Mouse (Mus musculus): ENCODE results near the gene Plekhh2. TPM values are rescaled to one million over a fixed set of nuclear protein-coding genes. Genes with fewer than 3 reads are reported as not detected.

Plekhh2 gene
- total and polyA plus RNA-seq, 3 experiments = 0.04 TPM; not detected in 2

GRCm38 (mm10) chr17:84534632-84535031, 22.9 kb downstream of the Plekhh2 start:
- Histone ChIP-seq H3K36me3 (ENCODE audit: control insufficient read depth in 1 of 2, insufficient read depth in 2 of 2, low read length in 2 of 2) (no peaks in the 10 kb centered on the region), H3K9ac (ENCODE audit: control insufficient read depth, low read depth, low read length, poor library complexity, severe bottlenecking) (no peak overlapping the region), H3K79me2 (ENCODE audit: control insufficient read depth, insufficient read depth, low read length, poor library complexity) (no peaks in the 10 kb centered on the region), H3K4me3 (ENCODE audit: control insufficient read depth in 1 of 2, insufficient read depth in 1 of 2, low read depth in 2 of 2, low read length in 2 of 2) (no peak overlapping the region), H3K27me3 (ENCODE audit: control insufficient read depth in 1 of 2, insufficient read depth in 2 of 2, low read length in 2 of 2) (peaks cover 2 to 4% of the 10 kb centered on the region in 2 experiments), H3K9me3 (replicated peaks; ENCODE audit: insufficient read depth, low read length) (no peaks in the 10 kb centered on the region), H3K27ac (ENCODE audit: control insufficient read depth, low read depth, low read length) (no peak overlapping the region), H3K4me1 (ENCODE audit: control insufficient read depth in 1 of 2, insufficient read depth in 2 of 2, low read length in 2 of 2) (no peaks in the 10 kb centered on the region)
- DNase-seq (ENCODE audit: low read depth, low spot score) = no peak
- TF ChIP-seq SIN3A (IDR thresholded peaks at IDR 0.05; ENCODE audit: low read length) (no peak), ZC3H11A (IDR thresholded peaks at IDR 0.05; ENCODE audit: low read depth, low read length) (no peak)

- Histone ChIP-seq H3K36me3 (ENCODE audit: control insufficient read depth in 1 of 2, insufficient read depth in 2 of 2, low read length in 2 of 2) (no peaks in the 10 kb centered on the region), H3K9me3 (replicated peaks; ENCODE audit: insufficient read depth, low read length) (no peaks in the 10 kb centered on the region), H3K27me3 (ENCODE audit: control insufficient read depth in 1 of 2, insufficient read depth in 2 of 2, low read length in 2 of 2) (peaks cover 1 to 2% of the 10 kb centered on the region in 2 experiments; a peak in 3 of 4 replicates), H3K4me1 (ENCODE audit: control insufficient read depth in 1 of 2, insufficient read depth in 2 of 2, low read length in 2 of 2) (no peaks in the 10 kb centered on the region), H3K79me2 (ENCODE audit: control insufficient read depth, insufficient read depth, low read length, poor library complexity) (no peaks in the 10 kb centered on the region), H3K9ac (ENCODE audit: control insufficient read depth, low read depth, low read length, poor library complexity, severe bottlenecking) (no peak overlapping the region), H3K4me3 (ENCODE audit: control insufficient read depth in 1 of 2, insufficient read depth in 1 of 2, low read depth in 2 of 2, low read length in 2 of 2) (no peak overlapping the region), H3K27ac (ENCODE audit: control insufficient read depth, low read depth, low read length) (no peak overlapping the region)
- TF ChIP-seq GATA1 (IDR thresholded peaks at IDR 0.05; ENCODE audit: low read depth, low read length) (no peak), MAX (IDR thresholded peaks at IDR 0.05; ENCODE audit: low read length) (no peak), TAL1 (IDR thresholded peaks at IDR 0.05; ENCODE audit: low read length) (no peak), NRF1 (IDR thresholded peaks at IDR 0.05; ENCODE audit: insufficient read depth, low read depth, low read length, poor library complexity, severe bottlenecking) (no peak), ELF1 (IDR thresholded peaks at IDR 0.05; ENCODE audit: low read depth, low read length) (no peak), NELFE (IDR thresholded peaks at IDR 0.05; ENCODE audit: low read depth, low read length) (no peak), UBTF (IDR thresholded peaks at IDR 0.05; ENCODE audit: borderline replicate concordance, insufficient read depth, low read depth, low read length) (no peak), POLR2AphosphoS2 (IDR thresholded peaks at IDR 0.05; ENCODE audit: low read length) (no peak), ZKSCAN1 (IDR thresholded peaks at IDR 0.05; ENCODE audit: low read depth, low read length) (no peak), ZC3H11A (IDR thresholded peaks at IDR 0.05; ENCODE audit: low read depth, low read length) (no peak), SIN3A (IDR thresholded peaks at IDR 0.05; ENCODE audit: low read length) (no peak), MEF2A (IDR thresholded peaks at IDR 0.05; ENCODE audit: extremely low read depth, insufficient replicate concordance, low read depth, low read length, poor library complexity, severe bottlenecking) (no peak), POLR2AphosphoS5 (IDR thresholded peaks at IDR 0.05; ENCODE audit: borderline replicate concordance, low read depth, low read length) (no peak), MXI1 (IDR thresholded peaks at IDR 0.05; ENCODE audit: low read depth, low read length) (no peak)
- DNase-seq (ENCODE audit: low read depth, low spot score) = no peak
Measured at GRCm38 (mm10) chr17:84535226-84535625, 23.5 kb downstream of the Plekhh2 start.

DNA sequence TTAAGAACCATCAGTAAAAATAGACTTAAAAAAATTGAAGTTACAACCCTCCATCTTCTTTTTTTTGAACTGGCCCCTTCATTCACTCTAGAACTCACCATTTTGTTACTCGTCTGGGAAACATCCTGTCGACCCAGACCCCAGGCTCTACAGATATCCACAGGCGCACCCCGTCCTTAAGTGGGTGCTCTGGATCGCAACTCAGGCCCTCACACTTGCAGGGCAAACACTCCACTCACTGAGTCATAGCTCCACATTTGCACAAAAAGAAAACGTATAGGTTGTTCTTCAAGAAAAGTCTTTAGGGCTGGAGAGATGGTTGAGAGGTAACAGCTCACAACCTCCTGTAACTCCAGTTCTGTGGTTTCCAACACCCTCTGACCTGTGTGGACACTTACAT, 25.6 kb downstream of the Plekhh2 start:
- no peak for DNase-seq (ENCODE audit: low read depth, low spot score)
- H3K9ac ChIP-seq (ENCODE audit: control insufficient read depth, low read depth, low read length, poor library complexity, severe bottlenecking) = no peak overlapping the region
- H3K9me3 ChIP-seq (replicated peaks; ENCODE audit: insufficient read depth, low read length) = no peaks in the 10 kb centered on the region
- H3K4me1 ChIP-seq (ENCODE audit: control insufficient read depth in 1 of 2, insufficient read depth in 2 of 2, low read length in 2 of 2) = no peaks in the 10 kb centered on the region
- no peaks in the 10 kb centered on the region for H3K36me3 ChIP-seq (ENCODE audit: control insufficient read depth in 1 of 2, insufficient read depth in 2 of 2, low read length in 2 of 2)
- no peak overlapping the region for H3K27ac ChIP-seq (ENCODE audit: control insufficient read depth, low read depth, low read length)
- peaks cover 1 to 2% of the 10 kb centered on the region in 2 experiments; a peak in 2 of 4 replicates for H3K27me3 ChIP-seq (ENCODE audit: control insufficient read depth in 1 of 2, insufficient read depth in 2 of 2, low read length in 2 of 2)
- no peaks in the 10 kb centered on the region for H3K79me2 ChIP-seq (ENCODE audit: control insufficient read depth, insufficient read depth, low read length, poor library complexity)
- H3K4me3 ChIP-seq (ENCODE audit: control insufficient read depth in 1 of 2, insufficient read depth in 1 of 2, low read depth in 2 of 2, low read length in 2 of 2) = no peak overlapping the region
- TF ChIP-seq TBP (IDR thresholded peaks at IDR 0.05; ENCODE audit: low read depth, low read length) = no peak
- no peak for TF ChIP-seq GATA1 (IDR thresholded peaks at IDR 0.05; ENCODE audit: low read depth, low read length)
- no peak for TF ChIP-seq MYB (IDR thresholded peaks at IDR 0.05; ENCODE audit: low read depth, low read length)

All from MEL (cell line).